Mouse (Mus musculus): ENCODE data around the gene Cdk5.

The Cdk5 gene

GRCm38 (mm10) chr5:24369767-24370166, 53.6 kb downstream of the Cdk5 start:
- no peak for DNase-seq
